Mouse (Mus musculus) heart, embryonic 11.5 days (tissue): Measurements from ENCODE around the gene Cacna2d3. TPM values are rescaled to one million over a fixed set of nuclear protein-coding genes. Genes with fewer than 3 reads are reported as not detected.

Source experiments
- ATAC-seq: fragments of 200-750 bp; cut with Nextera tagmentation; replicated peaks from 2 replicates; pipeline ENCODE4 v1.8.0; 2017; ENCODE audit warnings: moderate library complexity; ENCODE audit not compliant: insufficient number of reproducible peaks, low FRiP score, low TSS enrichment
- H3K27ac ChIP-seq: fragments of 300-500 bp; sonication (generic); 2 replicates; pipeline ENCODE4 v1.5.1; 2014; ENCODE audit warnings: mild to moderate bottlenecking, low read depth, low read length
- H3K27me3 ChIP-seq: fragments of 300-500 bp; sonication (generic); 2 replicates; pipeline ENCODE4 v1.6.1; 2014; ENCODE audit warnings: mild to moderate bottlenecking, low read length, mixed read lengths; ENCODE audit not compliant: control insufficient read depth, insufficient read depth
- H3K36me3 ChIP-seq: fragments of 300-500 bp; sonication (generic); 2 replicates; pipeline ENCODE4 v1.6.1; 2014; ENCODE audit warnings: mild to moderate bottlenecking, low read length, moderate library complexity, mixed read lengths; ENCODE audit not compliant: control insufficient read depth, insufficient read depth
- H3K4me1 ChIP-seq: fragments of 300-500 bp; sonication (generic); 2 replicates; pipeline ENCODE4 v1.6.1; 2014; ENCODE audit warnings: low read length; ENCODE audit not compliant: control insufficient read depth, insufficient read depth
- H3K4me2 ChIP-seq: fragments of 300-500 bp; sonication (generic); 2 replicates; pipeline ENCODE4 v1.6.1; 2014; ENCODE audit warnings: mild to moderate bottlenecking, moderate library complexity
- H3K4me3 ChIP-seq: fragments of 300-500 bp; sonication (generic); 2 replicates; pipeline ENCODE4 v1.5.1; 2014; ENCODE audit warnings: low read depth, low read length
- H3K9ac ChIP-seq: fragments of 300-500 bp; sonication (generic); 2 replicates; pipeline ENCODE4 v1.6.1; 2014; ENCODE audit warnings: mild to moderate bottlenecking, low read depth, low read length, moderate library complexity
- H3K9me3 ChIP-seq: fragments of 300-500 bp; sonication (generic); replicated peaks from 2 replicates; pipeline ENCODE4 v1.6.1; 2016; ENCODE audit warnings: low read length; ENCODE audit not compliant: control insufficient read depth
- WGBS: fragments of 180-500 bp; shearing (Covaris S2); extraction: QIAGEN DNeasy Blood & Tissue Kit; methylation state at CpG from one replicate; pipeline ENCODE4 v1.1.7; 2014; ENCODE audit not compliant: insufficient replicate concordance; 5-methylcytosine and 5-hydroxymethylcytosine counted together
- polyA plus RNA-seq: library from polyadenylated mRNA; unstranded; fragments of >200 nt; fragmentation: Nextera tagmentation; extraction: Ambion mirVana; gene quantifications from 2 replicates; pipeline ENCODE4 v1.2.1, GENCODE M21; 2014

Gene Cacna2d3
- polyA plus RNA-seq, 1 experiment from 2014 or later = 2.6 TPM

GRCm38 (mm10) chr14:28918871-28919270 is 802.8 kb downstream of the Cacna2d3 start:
- Histone ChIP-seq H3K4me1 (no peaks in the 10 kb centered on the region), H3K36me3 (no peaks in the 10 kb centered on the region), H3K9ac (no peak overlapping the region), H3K27me3 (no peaks in the 10 kb centered on the region), H3K27ac (no peak overlapping the region), H3K4me2 (no peak overlapping the region), H3K9me3 (no peaks in the 10 kb centered on the region), H3K4me3 (no peak overlapping the region)
- no peak for ATAC-seq
- WGBS = 80% methylated on average over 5 of the region's 5 CpGs

GRCm38 (mm10) chr14:28915004-28915403 is 806.7 kb downstream of the Cacna2d3 start:
- Histone ChIP-seq H3K4me2 (no peak overlapping the region), H3K36me3 (no peaks in the 10 kb centered on the region), H3K4me3 (no peak overlapping the region), H3K27me3 (no peaks in the 10 kb centered on the region), H3K9me3 (no peaks in the 10 kb centered on the region), H3K9ac (no peak overlapping the region), H3K4me1 (no peaks in the 10 kb centered on the region), H3K27ac (no peak overlapping the region)
- 69% methylated on average over 1 of the region's 1 CpGs for WGBS
- no peak for ATAC-seq

- Histone ChIP-seq H3K9me3 (no peaks in the 10 kb centered on the region), H3K27ac (no peak overlapping the region), H3K4me3 (no peak overlapping the region), H3K27me3 (no peaks in the 10 kb centered on the region), H3K4me1 (no peaks in the 10 kb centered on the region), H3K4me2 (no peak overlapping the region), H3K9ac (no peak overlapping the region), H3K36me3 (no peaks in the 10 kb centered on the region)
- 74% methylated on average over 6 of the region's 6 CpGs for WGBS
- no peak for ATAC-seq
Observed at GRCm38 (mm10) chr14:28907659-28908058, 814.0 kb downstream of the Cacna2d3 start.

DNA sequence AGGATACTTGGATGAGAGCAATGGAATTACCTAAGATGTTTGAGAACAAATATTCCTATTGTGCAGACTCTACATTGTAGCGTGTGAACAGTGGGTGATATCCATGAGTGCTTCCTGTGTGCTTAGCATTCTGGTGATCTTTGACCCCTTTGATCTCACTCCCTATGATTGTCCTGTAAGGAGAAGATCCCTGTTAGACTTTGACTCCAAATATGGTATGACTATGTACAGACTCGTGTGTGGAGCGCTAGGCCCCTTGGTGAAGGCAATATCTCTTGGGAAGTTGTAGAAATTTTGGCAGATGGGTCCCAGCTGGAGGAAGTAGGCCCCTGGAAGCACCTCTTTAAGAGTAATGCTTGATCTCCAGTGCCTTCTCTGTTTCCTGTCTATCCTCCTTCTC is 829.1 kb downstream of the Cacna2d3 start:
- WGBS = 58% methylated on average over 3 of the region's 3 CpGs
- ATAC-seq = no peak

DNA sequence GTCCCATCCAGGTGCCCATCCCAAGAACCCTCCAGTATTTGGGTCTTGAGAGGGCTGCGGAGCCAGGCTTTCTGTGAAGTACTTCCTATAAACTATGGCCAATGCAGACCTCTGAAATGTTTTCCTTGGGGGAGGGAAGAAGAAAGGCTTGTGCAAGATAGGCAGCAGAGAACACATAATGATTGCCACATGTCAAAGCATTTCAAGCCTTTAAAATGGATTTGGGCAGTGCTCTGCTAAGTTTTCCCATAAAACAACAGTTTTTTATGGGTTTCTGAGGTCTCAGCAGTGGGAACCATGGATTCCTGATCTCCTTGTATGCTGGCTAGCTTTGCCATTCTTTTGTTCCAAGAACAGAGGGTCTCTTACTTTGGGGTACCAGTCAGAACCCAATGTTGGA is 834.3 kb downstream of the Cacna2d3 start:
- 80% methylated on average over 1 of the region's 1 CpGs for WGBS
- no peaks in the 10 kb centered on the region for H3K27me3 ChIP-seq
- no peaks in the 10 kb centered on the region for H3K36me3 ChIP-seq
- ATAC-seq = no peak
- no peak overlapping the region for H3K9ac ChIP-seq
- H3K4me2 ChIP-seq = no peak overlapping the region
- H3K9me3 ChIP-seq = no peaks in the 10 kb centered on the region
- no peak overlapping the region for H3K4me3 ChIP-seq
- H3K4me1 ChIP-seq = no peaks in the 10 kb centered on the region
- H3K27ac ChIP-seq = no peak overlapping the region

More for the DNA sequence above, 829.1 kb downstream of the Cacna2d3 start:
- Histone ChIP-seq H3K9ac (no peak overlapping the region), H3K9me3 (no peaks in the 10 kb centered on the region), H3K27me3 (no peaks in the 10 kb centered on the region), H3K27ac (no peak overlapping the region), H3K4me2 (no peak overlapping the region), H3K36me3 (no peaks in the 10 kb centered on the region), H3K4me1 (no peaks in the 10 kb centered on the region), H3K4me3 (no peak overlapping the region)

DNA sequence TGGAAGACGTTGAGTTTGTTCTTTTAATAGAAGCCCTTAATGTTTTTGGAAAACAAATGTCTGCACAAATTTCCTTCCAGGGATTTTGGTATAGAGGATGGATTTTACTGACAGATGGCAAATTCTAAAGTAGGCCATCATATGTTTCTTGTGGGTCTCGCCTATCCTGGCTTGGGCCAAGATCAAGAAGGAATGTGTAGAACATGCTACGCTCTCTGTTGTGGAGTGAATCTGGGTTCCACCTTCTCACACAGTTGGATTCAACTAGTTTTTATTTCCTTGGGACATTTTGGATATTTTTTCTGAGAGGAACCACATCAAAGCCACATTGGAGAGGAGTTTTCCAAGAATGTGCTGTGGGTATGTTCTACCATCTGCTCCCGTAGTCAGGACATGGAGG is 835.0 kb downstream of the Cacna2d3 start:
- Histone ChIP-seq H3K27me3 (no peaks in the 10 kb centered on the region), H3K27ac (no peak overlapping the region), H3K4me1 (no peaks in the 10 kb centered on the region), H3K9ac (no peak overlapping the region), H3K4me2 (no peak overlapping the region), H3K9me3 (no peaks in the 10 kb centered on the region), H3K36me3 (no peaks in the 10 kb centered on the region), H3K4me3 (no peak overlapping the region)
- no peak for ATAC-seq
- 86% methylated on average over 4 of the region's 4 CpGs for WGBS

GRCm38 (mm10) chr14:28870983-28871382 is 850.7 kb downstream of the Cacna2d3 start:
- H3K4me1 ChIP-seq = no peaks in the 10 kb centered on the region
- no peak overlapping the region for H3K4me2 ChIP-seq
- H3K27me3 ChIP-seq = no peaks in the 10 kb centered on the region
- H3K4me3 ChIP-seq = no peak overlapping the region
- no peak overlapping the region for H3K27ac ChIP-seq
- 60% methylated on average over 6 of the region's 6 CpGs for WGBS
- no peak overlapping the region for H3K9ac ChIP-seq
- no peaks in the 10 kb centered on the region for H3K9me3 ChIP-seq
- ATAC-seq = no peak
- H3K36me3 ChIP-seq = no peaks in the 10 kb centered on the region

DNA sequence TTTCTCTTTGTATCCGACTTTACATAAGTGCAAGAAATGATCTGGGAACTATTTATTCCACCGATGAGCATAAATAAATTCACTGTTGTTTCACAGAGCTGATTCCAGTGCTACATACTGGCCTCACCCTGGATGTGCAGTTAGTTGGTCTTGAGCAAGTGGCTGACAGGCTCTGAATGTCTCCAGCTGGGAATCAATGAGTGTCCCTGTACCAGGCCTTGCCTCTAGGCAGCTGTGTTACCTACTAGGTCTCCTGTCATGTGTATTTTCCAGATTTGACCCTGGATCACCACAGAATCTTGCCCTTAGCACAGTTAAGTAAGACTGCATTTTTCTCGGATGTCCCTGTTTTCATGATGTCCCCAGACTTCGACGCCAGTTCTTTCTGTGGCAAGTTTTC is 851.3 kb downstream of the Cacna2d3 start:
- no peak overlapping the region for H3K4me2 ChIP-seq
- no peak for ATAC-seq
- no peaks in the 10 kb centered on the region for H3K36me3 ChIP-seq
- H3K9ac ChIP-seq = no peak overlapping the region
- no peaks in the 10 kb centered on the region for H3K27me3 ChIP-seq
- H3K4me1 ChIP-seq = no peaks in the 10 kb centered on the region
- WGBS = 79% methylated on average over 5 of the region's 5 CpGs
- no peaks in the 10 kb centered on the region for H3K9me3 ChIP-seq
- H3K4me3 ChIP-seq = no peak overlapping the region
- no peak overlapping the region for H3K27ac ChIP-seq

- Histone ChIP-seq H3K9ac (no peak overlapping the region), H3K9me3 (no peaks in the 10 kb centered on the region), H3K27ac (no peak overlapping the region), H3K4me3 (no peak overlapping the region), H3K4me2 (no peak overlapping the region), H3K27me3 (no peaks in the 10 kb centered on the region), H3K4me1 (no peaks in the 10 kb centered on the region), H3K36me3 (no peaks in the 10 kb centered on the region)
- no peak for ATAC-seq
- WGBS = 69% methylated on average over 4 of the region's 4 CpGs
Observed at GRCm38 (mm10) chr14:28864925-28865324, 856.7 kb downstream of the Cacna2d3 start.
